Mouse (Mus musculus): ENCODE measurements around the gene Gm20481. TPM values are rescaled to one million over a fixed set of nuclear protein-coding genes. Genes with fewer than 3 reads are reported as not detected.
A peak's percentile ranks its signal among the peaks of the same experiment; 100 is the strongest.
"Not testable (repeated sequence)": the region's sequence is repeated elsewhere in the genome, so short reads cannot be mapped to it uniquely, and the experiment has no call there.

Gene Gm20481
- polyA plus RNA-seq, 1 experiment from 2014 or later, result 0.73 TPM

DNA sequence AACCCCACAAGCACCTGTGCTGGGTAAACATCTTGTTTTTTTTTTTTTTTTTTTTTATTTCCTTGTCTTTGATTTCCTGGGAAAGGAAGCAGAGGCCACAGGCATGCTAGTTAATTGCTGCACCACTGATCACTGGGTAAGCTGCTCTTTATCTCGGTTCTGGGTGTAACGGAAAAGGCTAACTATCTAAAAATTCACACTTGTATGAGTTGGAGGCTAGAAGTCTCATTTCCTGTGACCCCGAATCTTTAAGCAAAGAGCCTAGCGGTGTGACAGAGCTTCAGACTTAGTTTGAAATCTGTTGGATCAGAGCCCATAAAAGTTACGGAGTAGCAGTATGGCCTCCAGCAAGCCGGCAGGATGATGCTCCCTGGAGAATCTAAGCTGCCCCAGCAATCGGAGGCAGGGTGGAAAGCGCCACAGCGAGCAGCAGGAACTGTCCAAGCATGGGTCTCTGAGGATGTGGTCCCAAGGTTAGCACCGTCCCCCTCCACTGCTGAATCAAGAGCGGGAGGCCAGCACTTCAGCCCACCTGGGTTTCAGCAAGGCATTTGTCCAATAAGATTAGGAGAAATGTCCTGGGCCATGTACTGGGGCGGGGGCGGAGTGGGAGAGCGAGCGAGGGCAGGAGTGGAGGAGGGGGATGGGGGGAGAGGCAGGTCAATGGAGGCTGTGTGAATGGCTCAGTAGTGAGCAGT is 28.2 kb upstream of the Gm20481 start:
- WGBS (ENCODE audit: insufficient replicate concordance), result 16% methylated on average over 15 of the region's 15 CpGs

DNA sequence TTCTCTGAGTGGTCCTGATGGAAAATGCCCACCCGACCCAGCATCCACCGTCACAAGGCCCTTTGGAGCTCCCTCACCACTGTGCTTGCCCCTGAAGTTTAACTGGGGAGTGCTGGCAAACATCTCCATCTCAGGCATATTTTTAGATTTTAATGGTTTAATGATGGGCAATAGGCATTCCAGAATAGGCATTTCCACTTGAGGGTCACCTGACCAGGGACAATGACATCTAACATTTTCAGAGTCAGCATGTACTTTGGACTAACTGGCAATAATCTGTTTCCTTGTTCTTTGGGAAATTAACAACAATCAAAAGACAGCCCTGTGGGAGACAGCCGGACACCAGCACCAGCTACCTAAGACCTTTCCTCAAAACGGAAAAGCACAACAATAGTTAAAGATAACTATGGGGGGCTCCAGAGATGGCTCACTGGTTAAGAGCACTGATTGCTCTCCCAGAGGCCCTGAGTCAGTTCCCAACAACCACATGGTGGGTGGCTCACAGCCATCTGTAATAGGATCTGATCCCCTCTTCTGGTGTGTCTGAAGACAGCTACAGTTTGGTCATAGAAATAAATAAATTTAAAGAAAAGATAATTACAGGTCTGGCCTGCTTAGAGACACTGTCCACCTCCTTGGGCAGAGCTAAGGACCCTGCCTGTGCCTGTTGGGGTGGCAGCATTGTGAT is 26.4 kb upstream of the Gm20481 start:
- no peaks in the 10 kb centered on the region for H3K27me3 ChIP-seq (replicated peaks)
- WGBS (ENCODE audit: insufficient replicate concordance), result 77% methylated on average over 4 of the region's 4 CpGs
- H3K4me3 ChIP-seq, result no peak overlapping the region
- H3K9ac ChIP-seq, result no peak overlapping the region
- peaks cover 19% of the 10 kb centered on the region for H3K4me1 ChIP-seq
- H3K36me3 ChIP-seq, result no peaks in the 10 kb centered on the region
- H3K9me3 ChIP-seq (replicated peaks), result no peaks in the 10 kb centered on the region
- ATAC-seq, result no peak
- no peak overlapping the region for H3K4me2 ChIP-seq
- no peak overlapping the region for H3K27ac ChIP-seq

More for the DNA sequence above, 28.2 kb upstream of the Gm20481 start:
- H3K4me1 ChIP-seq, result peaks cover 19% of the 10 kb centered on the region
- peak overlapping the region; percentile 71 for H3K4me2 ChIP-seq
- H3K9ac ChIP-seq, result peak overlapping the region; percentile 60
- no peaks in the 10 kb centered on the region for H3K27me3 ChIP-seq (replicated peaks)
- H3K36me3 ChIP-seq, result no peaks in the 10 kb centered on the region
- ATAC-seq, result peak; percentile 50; the same call in 1 of the 2 replicates
- H3K27ac ChIP-seq, result peak overlapping the region; percentile 74
- H3K9me3 ChIP-seq (replicated peaks), result no peaks in the 10 kb centered on the region
- H3K4me3 ChIP-seq, result peak overlapping the region; percentile 32

- Histone ChIP-seq H3K36me3 (peaks cover 1% of the 10 kb centered on the region), H3K9ac (no peak overlapping the region), H3K27ac (no peak overlapping the region), H3K9me3 (replicated peaks) (no peaks in the 10 kb centered on the region), H3K27me3 (replicated peaks) (no peaks in the 10 kb centered on the region), H3K4me3 (no peak overlapping the region), H3K4me1 (peaks cover 19% of the 10 kb centered on the region), H3K4me2 (no peak overlapping the region)
- ATAC-seq, result no peak
Measured at GRCm38 (mm10) chr17:34944362-34944761, 25.4 kb upstream of the Gm20481 start.

DNA sequence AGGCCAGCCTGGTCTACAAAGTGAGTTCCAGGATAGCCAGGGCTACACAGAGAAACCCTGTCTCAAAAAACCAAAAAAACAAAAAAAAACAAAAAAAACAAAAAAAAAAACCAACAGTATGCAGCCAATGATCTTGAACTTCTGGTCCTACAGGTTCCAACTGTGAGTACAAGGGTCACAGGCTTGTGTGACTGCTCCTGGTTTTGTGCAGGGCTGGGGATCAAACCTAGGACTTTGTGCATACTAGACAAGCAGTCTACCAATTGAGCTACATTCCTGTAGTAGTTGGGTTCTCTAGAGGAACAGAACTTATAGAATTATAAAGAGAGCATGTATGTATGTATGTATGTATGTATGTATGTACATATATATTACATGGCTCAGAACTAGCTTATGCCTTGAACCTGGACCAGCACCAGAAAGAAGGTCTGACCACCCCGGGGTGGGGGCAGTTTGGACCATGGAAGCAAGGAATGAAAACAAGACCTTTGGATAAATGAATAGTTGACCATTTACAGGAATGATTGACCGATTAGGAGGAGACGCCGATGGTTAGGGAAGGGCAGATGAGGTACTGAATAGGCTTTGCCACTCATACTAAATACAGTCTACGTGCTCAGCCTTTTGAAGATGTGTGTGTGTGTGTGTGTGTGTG is 23.1 kb upstream of the Gm20481 start:
- no peak overlapping the region for H3K27ac ChIP-seq
- H3K9me3 ChIP-seq (replicated peaks), result no peaks in the 10 kb centered on the region
- no peak overlapping the region for H3K9ac ChIP-seq
- peaks cover 24% of the 10 kb centered on the region for H3K36me3 ChIP-seq
- no peaks in the 10 kb centered on the region for H3K27me3 ChIP-seq (replicated peaks)
- no peak overlapping the region for H3K4me2 ChIP-seq
- H3K4me3 ChIP-seq, result no peak overlapping the region
- ATAC-seq, result no peak
- H3K4me1 ChIP-seq, result peaks cover 31% of the 10 kb centered on the region
- WGBS (ENCODE audit: insufficient replicate concordance), result 73% methylated on average over 5 of the region's 5 CpGs

- no peak overlapping the region for H3K27ac ChIP-seq
- H3K4me2 ChIP-seq, result no peak overlapping the region
- H3K27me3 ChIP-seq (replicated peaks), result no peaks in the 10 kb centered on the region
- H3K9me3 ChIP-seq (replicated peaks), result no peaks in the 10 kb centered on the region
- no peak overlapping the region for H3K9ac ChIP-seq
- peaks cover 25% of the 10 kb centered on the region for H3K4me1 ChIP-seq
- H3K36me3 ChIP-seq, result peaks cover 25% of the 10 kb centered on the region
- no peak for ATAC-seq
- 29% methylated on average over 8 of the region's 8 CpGs for WGBS (ENCODE audit: insufficient replicate concordance)
- H3K4me3 ChIP-seq, result no peak overlapping the region
Measured at GRCm38 (mm10) chr17:34947606-34948005, 22.1 kb upstream of the Gm20481 start.

DNA sequence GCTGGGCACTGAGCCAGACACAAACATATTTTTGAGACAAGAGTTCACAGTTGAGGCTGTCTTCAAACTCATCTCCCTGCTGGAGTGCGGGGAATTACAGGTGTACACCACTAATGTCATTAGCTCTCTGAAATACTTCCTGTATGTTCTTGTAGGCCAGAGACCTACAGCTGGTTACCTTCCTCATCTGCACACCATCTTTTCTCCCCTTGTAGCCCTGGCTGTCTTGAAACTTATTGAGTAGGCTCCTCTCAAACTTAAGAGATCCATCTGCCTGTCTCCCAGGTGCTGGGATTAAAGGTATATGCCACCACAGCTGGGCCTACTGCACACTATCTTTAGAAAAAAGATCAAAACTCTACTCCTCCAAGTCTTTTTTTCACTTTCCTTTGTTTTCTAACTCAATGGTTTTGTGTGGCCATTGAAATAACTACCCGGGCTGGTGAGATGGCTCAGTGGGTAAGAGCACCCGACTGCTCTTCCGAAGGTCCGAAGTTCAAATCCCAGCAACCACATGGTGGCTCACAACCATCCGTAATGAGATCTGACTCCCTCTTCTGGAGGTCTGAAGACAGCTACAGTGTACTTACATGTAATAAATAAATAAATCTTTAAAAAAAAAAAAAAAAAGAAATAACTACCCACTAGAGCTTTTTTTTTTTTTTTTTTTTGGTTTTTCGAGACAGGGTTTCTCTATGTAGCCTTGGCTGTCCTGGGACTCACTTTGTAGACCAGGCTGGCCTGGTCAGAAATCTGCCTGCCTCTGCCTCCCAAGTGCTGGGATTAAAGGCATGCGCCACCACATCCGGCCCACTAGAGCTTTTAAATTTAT is 20.8 kb upstream of the Gm20481 start:
- peaks cover 31% of the 10 kb centered on the region for H3K4me1 ChIP-seq
- H3K27ac ChIP-seq, result peak overlapping the region; percentile 94
- peaks cover 25% of the 10 kb centered on the region for H3K36me3 ChIP-seq
- not testable (repeated sequence) for H3K27me3 ChIP-seq (replicated peaks); H3K9ac ChIP-seq; H3K9me3 ChIP-seq (replicated peaks); H3K4me3 ChIP-seq; H3K4me2 ChIP-seq; ATAC-seq
- WGBS (ENCODE audit: insufficient replicate concordance), result 41% methylated on average over 9 of the region's 9 CpGs

DNA sequence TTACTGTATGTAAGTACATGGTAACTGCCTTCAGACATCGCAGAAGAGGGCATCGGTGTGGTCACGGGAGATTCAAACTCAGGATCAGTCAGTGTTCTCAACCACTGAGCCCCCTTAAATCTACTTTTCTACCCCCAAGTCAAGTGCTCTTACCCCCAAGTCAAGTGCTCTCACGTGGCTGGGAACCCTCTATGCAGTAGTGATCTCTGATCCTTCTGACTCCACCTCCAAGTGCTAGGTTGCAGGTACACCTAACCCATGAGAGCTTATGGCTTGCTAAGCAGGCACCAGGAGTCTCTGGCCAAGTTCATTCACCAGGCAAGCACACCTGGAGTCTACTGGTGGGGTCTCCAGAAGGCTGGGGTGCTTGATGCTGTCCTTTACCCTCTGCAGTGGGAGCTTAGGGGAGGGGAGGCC is 20.2 kb upstream of the Gm20481 start:
- H3K4me1 ChIP-seq, result peaks cover 31% of the 10 kb centered on the region
- H3K9ac ChIP-seq, result peak overlapping the region; percentile 36
- 14% methylated on average over 4 of the region's 4 CpGs for WGBS (ENCODE audit: insufficient replicate concordance)
- peak overlapping the region; percentile 88; the same call in 1 of the 2 replicates for H3K4me2 ChIP-seq
- 0 out of 2 replicates have a peak overlapping the region, but pooled peaks have one; percentile 83 for H3K4me3 ChIP-seq
- peak overlapping the region; percentile 94 for H3K27ac ChIP-seq
- ATAC-seq, result peak; percentile 54
- no peaks in the 10 kb centered on the region for H3K9me3 ChIP-seq (replicated peaks)
- H3K27me3 ChIP-seq (replicated peaks), result peaks cover 2% of the 10 kb centered on the region; the same call in 1 of the 2 replicates
- peaks cover 25% of the 10 kb centered on the region for H3K36me3 ChIP-seq

DNA sequence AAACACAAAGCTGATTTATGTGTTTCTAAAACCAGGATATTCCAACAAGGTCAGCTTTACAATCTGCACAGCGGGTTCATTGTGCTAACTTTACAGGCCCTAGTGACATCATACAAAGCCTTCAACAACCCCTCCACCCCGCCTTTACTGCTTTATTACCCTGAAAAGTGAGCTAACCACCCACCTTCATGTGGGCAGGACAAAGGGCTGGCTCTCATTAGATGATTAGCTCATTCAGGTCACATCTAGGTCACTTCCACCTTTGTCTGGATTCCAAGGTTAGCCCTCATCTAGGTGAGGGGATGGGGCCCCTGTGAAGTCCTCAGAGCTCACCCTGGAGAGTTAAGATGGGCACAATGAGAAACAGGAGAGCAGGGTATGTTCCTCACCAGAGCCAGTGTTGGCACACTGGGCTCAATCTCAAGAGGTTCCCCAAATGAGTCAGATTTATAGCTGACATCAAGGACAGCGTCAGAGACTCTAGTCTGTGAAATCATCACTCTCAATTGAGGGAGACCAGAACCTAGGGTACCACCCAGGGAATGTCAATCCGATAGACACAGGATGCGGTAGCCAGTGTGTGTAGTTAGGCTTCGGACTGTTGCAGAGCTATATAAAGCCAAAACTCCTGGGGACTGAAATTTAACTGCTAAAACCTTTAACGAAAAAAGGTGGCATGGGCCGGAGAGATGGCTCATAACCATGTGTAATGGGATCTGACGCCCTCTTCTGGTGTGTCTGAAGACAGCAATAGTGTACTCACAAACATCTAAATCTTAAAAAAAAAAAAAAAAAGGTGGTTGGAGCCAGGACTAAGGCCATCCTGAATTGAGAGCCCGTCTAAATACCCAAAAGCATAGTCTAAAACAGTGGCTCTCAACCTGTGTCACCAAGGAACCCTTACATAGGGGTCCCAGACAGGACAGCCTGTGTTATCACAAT is 18.9 kb upstream of the Gm20481 start:
- H3K9ac ChIP-seq, result peak overlapping the region; percentile 97
- peaks cover 25% of the 10 kb centered on the region for H3K36me3 ChIP-seq
- peak overlapping the region; percentile 88 for H3K4me2 ChIP-seq
- 18% methylated on average over 10 of the region's 10 CpGs for WGBS (ENCODE audit: insufficient replicate concordance)
- H3K9me3 ChIP-seq (replicated peaks), result no peaks in the 10 kb centered on the region
- H3K4me1 ChIP-seq, result peaks cover 31% of the 10 kb centered on the region
- peaks cover 14% of the 10 kb centered on the region for H3K27me3 ChIP-seq (replicated peaks)
- H3K4me3 ChIP-seq, result peak overlapping the region; percentile 83
- peak overlapping the region; percentile 94 for H3K27ac ChIP-seq
- no peak for ATAC-seq

DNA sequence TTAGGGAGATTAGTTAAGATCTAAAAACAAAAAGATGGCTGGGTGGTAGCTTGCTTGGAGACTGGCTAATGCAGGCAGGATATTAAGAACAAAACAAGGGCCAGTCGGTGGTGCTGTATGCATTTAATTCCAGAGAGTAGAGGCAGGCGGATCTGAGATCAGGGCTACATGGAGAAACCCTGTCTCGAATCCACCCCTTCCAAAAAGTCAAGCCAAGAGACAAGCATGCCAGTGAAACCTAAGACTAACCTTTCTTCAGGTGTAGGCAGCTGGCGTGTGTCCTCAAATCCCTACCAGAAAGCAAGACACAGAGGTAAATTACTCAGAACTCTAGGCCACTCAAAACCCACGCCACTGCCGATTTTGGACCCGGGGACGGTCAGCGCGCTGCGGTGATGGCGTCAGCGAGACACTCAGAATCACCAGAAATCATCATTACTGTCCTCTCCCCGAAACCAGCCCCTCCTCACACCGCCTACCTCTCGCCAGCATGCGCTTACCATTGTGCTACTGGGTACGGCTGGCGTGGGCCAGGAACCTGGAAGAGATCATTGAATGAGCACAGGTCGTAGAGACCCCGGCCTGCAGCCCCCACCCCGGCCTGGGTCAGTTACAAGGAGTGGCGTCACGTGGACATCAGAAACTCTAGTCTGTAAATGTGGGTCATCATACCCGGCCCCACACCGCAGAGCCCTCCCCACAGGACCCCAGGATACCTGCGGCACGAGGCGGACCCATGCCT is 17.9 kb upstream of the Gm20481 start:
- H3K36me3 ChIP-seq, result peaks cover 25% of the 10 kb centered on the region
- peak overlapping the region; percentile 97 for H3K9ac ChIP-seq
- peak overlapping the region; percentile 83 for H3K4me3 ChIP-seq
- peaks cover 21% of the 10 kb centered on the region for H3K27me3 ChIP-seq (replicated peaks)
- peak; percentile 19 for ATAC-seq
- peak overlapping the region; percentile 88 for H3K4me2 ChIP-seq
- under 1% methylated on average over 29 of the region's 29 CpGs for WGBS (ENCODE audit: insufficient replicate concordance)
- peak overlapping the region; percentile 94 for H3K27ac ChIP-seq
- H3K4me1 ChIP-seq, result peaks cover 31% of the 10 kb centered on the region
- no peaks in the 10 kb centered on the region for H3K9me3 ChIP-seq (replicated peaks)

- H3K36me3 ChIP-seq, result peaks cover 25% of the 10 kb centered on the region
- peak overlapping the region; percentile 94 for H3K27ac ChIP-seq
- peak; percentile 65 for ATAC-seq
- H3K9ac ChIP-seq, result peak overlapping the region; percentile 97
- H3K27me3 ChIP-seq (replicated peaks), result peaks cover 28% of the 10 kb centered on the region
- H3K9me3 ChIP-seq (replicated peaks), result no peaks in the 10 kb centered on the region
- WGBS (ENCODE audit: insufficient replicate concordance), result under 1% methylated on average over 23 of the region's 23 CpGs
- H3K4me3 ChIP-seq, result peak overlapping the region; percentile 83
- H3K4me2 ChIP-seq, result peak overlapping the region; percentile 88
- peaks cover 31% of the 10 kb centered on the region for H3K4me1 ChIP-seq
Measured at GRCm38 (mm10) chr17:34952378-34953040, 17.2 kb upstream of the Gm20481 start.

Measured in liver, embryonic 12.5 days (tissue).